Mouse (Mus musculus): ENCODE results near the gene Katnbl1.

DNA sequence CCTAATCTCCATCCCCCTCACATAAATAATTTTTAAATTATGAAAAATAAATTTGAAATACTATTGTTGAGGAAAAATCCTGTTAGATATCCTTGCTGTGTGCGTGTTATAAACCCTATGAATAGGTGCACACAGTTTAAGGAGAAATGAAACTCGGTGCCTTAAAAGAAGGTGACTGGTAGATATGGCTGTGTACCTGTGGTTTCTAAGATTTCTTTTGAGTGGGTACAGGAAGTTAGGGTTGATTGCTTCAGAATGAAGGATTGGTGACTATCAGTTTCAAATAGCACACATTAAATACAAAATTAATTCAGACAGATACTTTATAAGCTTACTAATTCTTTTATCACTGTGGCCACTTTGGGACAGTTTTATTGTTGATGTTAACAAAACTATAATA, 58.6 kb downstream of the Katnbl1 start:
- no peak for TF ChIP-seq CTCF (IDR thresholded peaks at IDR 0.05; ENCODE audit: control insufficient read depth, insufficient read depth, low read length)
- no peak for TF ChIP-seq POLR2A (IDR thresholded peaks at IDR 0.05; ENCODE audit: borderline replicate concordance, control insufficient read depth, low read depth, low read length)
